Mouse (Mus musculus) urinary bladder, postnatal 25 days (tissue): ENCODE measurements at regions not wholly inside any gene's neighbourhood (a gene's known extent, or its start where the extent isn't known, plus 50 kb on each side); places are given as distances from the start of the nearest gene placed in this dataset.
A peak's percentile ranks its signal among the peaks of the same experiment; 100 is the strongest.

ENCODE experiments used
- DNase-seq: peaks from one replicate; pipeline ENCODE4 v3.0.0; 2022; ENCODE audit warnings: low spot score

DNA sequence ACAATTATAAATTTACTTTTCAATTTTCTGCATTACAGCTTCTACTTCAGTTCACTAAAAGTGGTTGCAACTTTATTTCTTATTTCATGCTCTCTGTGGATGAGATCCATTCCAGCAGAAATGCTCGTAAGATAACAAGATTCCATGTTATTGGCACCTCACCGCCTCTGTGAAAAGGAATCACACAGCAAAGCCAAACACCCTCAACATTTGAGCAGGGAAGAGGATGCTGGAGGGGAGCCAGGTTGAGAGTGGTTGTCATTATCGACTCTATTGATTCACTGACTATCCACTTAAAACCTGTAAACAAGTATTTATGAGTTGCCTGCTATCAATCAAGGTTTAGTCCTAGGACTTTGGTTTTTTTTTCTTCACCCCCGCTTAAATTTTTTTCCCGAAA lies 261.1 kb upstream of the Ccdc54 start:
- DNase-seq = no peak

DNA sequence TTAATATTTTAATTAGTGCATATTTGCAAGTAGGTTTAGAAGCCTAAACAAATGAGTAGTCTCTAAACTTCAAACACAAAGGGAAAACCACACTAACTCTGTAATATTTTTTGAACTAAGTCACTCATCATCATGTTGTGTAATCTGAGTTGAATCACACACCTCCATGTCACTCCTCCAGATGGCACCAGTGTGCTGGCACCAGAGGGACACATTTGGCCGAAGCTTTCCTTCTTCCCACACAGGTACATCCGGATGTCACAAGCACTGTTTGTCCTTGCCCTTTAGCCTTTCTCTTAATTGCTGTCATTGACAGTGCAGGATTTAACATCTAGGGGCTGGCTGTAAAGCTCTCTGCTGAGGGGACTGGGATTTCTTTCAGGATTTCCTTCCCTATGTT lies 256.7 kb upstream of the Ccdc54 start:
- DNase-seq = no peak

GRCm38 (mm10) chr16:50846505-50846904 lies 255.6 kb upstream of the Ccdc54 start:
- no peak for DNase-seq

GRCm38 (mm10) chr16:50841677-50842580 lies 251.0 kb upstream of the Ccdc54 start:
- DNase-seq = peak; percentile 54

DNA sequence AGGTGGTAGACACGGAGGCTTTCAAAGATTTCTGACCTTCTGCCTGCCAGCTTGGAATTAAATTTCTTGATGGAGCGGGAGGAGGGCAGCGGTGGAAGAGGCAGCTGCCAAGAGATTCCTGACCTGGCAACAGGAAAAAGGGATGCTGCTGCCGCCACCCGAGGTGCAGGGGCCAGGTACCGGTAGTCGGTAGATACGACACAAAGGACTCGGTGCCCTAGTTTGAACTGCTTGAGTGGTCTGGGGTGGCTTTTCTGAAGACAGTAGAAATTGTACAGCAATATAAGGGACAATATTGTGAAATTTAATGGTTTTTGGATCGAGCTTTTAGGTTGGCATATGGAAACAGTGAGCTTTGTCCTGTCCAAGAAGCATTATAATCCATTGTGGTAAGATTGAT lies 250.3 kb upstream of the Ccdc54 start:
- DNase-seq = no peak

DNA sequence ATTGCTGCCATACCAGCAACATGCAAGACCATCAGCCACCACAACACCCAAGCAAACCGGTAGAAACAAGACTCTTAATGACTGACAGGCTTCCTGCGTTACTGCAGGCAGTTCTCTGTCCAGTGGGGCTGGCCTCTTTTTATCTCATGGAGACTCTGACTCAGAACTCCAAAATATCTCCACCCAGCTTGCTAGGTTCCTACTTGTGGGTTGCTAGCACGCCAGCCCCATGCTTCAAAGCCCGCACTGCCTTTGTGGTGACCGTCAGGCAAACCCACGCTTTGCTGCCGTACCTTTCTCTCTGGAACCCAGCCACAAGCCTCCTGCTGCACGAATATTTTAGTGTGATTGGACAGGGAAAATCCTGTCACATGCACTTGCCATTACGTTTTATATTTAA lies 248.7 kb upstream of the Ccdc54 start:
- no peak for DNase-seq

DNA sequence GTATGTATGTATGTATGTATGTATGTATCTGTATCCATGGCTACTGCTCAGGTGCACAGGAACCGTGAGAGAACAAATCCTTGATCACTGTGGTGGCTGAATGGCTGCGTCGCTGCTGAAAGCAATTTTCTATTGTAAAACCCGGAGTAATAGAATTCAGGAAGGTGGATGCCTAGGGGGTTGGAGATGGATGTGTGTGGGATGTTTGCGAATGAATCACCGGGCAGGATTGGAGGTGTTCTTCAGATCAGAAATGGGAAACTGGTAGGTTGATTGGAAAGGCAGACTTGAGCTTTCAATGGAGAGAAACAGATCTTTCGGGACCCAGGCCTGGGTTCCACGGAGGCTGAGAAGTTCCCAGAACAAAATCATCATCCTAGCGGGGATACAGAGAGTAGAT lies 246.5 kb upstream of the Ccdc54 start:
- DNase-seq = no peak

- DNase-seq = no peak
Observed at GRCm38 (mm10) chr16:50836457-50836856, 245.5 kb upstream of the Ccdc54 start.

- DNase-seq = no peak
Observed at GRCm38 (mm10) chr16:50833357-50833756, 242.4 kb upstream of the Ccdc54 start.

GRCm38 (mm10) chr16:50822352-50822751 lies 231.4 kb upstream of the Ccdc54 start:
- no peak for DNase-seq

- DNase-seq = no peak
Observed at GRCm38 (mm10) chr16:50814626-50815025, 223.7 kb upstream of the Ccdc54 start.

- DNase-seq = peak; percentile 65
Observed at GRCm38 (mm10) chr16:50799145-50799794, 208.3 kb upstream of the Ccdc54 start.

DNA sequence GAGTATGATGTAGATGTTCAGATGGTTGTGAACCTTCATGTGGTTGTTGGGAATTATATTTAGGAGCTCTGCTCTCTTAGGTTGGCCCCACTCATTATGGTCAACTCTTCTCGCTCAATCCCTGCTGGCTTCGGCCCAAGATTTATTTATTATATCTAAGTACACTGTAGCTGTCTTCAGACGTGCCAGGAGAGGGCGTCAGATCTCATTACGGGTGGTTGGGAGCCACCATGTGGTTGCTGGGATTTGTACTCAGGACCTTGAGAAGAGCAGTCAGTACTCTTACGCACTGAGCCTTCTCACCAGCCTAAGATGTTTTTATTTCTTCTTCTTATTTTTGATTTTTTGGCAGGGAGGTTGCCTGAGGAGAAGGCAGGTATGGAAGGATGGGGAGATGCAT lies 207.1 kb upstream of the Ccdc54 start:
- no peak for DNase-seq

DNA sequence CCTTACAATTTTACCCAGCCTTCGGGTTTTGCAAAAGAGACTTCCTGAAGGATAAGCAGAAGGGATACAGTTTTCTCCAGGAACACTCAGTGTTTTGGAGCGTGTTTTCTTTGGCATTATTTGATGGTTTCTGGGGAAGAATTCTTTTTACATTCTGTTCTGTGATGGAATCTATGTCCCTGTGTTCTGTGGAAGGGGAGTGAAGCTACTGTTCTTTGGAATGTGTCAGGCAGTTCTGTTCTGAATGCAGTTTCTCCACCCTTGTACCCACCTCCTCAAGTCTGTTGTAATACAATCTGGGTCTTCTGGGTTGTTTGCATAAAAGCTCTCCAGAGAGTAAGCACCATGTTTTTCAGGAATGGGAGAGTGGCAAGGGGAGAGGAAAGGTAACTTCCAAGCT lies 202.0 kb upstream of the Ccdc54 start:
- no peak for DNase-seq

GRCm38 (mm10) chr16:50792506-50792905 lies 201.6 kb upstream of the Ccdc54 start:
- DNase-seq = no peak

DNA sequence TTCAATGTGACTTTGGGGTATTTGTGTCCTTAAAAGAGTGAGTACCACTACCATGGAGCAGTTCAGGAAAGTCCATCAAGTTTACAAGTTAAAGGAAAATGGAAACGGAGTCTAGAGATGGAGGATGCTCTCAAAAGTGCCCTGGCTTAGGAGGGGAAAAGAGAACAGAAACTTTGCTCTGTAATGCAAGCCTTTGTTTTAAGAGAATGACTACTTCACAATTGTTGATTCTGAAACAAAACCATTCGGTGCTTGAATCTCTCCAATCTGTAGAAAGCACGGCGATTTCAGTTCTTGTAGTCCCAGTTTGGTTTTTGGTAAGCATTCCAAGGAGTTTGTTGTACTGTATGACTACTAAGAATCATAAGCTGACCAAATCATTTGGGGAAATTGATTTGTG lies 197.7 kb upstream of the Ccdc54 start:
- no peak for DNase-seq

DNA sequence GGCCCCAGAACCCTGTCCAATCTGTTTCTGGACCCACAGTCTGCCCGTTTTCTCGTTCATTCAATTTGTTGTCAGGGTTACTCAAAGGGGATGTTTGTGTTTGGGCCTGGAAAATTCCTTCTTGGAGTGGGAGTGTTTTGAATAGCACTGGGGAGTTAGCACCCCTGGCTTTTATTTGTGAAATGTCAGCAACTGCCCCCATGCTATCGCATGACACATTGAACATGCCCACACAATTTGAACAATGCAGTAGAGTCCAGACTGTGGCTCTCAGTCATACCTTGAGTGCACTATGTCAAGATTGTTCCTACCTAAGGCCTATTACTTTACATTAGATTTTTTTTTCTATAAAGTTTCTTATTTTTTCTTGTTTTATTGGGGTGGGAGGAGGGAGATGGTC lies 195.2 kb upstream of the Ccdc54 start:
- no peak for DNase-seq

DNA sequence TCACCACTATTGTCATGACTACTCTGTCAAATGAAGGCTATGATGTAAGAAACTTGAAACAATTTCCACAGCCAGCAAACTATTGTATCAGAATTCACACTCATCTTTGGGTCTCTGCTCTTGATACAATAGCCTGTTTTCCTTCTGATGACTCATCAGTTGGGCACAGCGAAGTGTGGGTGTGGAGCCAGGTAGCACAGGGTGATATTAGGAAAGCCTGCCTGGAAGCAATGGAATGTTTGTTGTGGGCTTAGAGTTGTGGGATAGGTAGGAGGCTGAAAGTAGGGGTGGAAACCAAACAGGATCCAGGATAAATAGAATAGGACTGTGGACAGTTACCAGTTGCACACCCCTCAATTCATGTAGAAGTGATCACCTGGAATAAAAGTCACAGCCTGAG lies 194.4 kb upstream of the Ccdc54 start:
- no peak for DNase-seq

GRCm38 (mm10) chr16:50784651-50785228 lies 193.8 kb upstream of the Ccdc54 start:
- DNase-seq = no peak

GRCm38 (mm10) chr16:50783784-50784650 lies 193.1 kb upstream of the Ccdc54 start:
- DNase-seq = no peak

GRCm38 (mm10) chr16:50783240-50783639 lies 192.3 kb upstream of the Ccdc54 start:
- DNase-seq = no peak
